Mouse (Mus musculus): ENCODE data around the gene Sympk. TPM values are rescaled to one million over a fixed set of nuclear protein-coding genes. Genes with fewer than 3 reads are reported as not detected.

The Sympk gene
- polyA plus RNA-seq, 1 experiment from 2014 or later = 46.3 TPM

DNA sequence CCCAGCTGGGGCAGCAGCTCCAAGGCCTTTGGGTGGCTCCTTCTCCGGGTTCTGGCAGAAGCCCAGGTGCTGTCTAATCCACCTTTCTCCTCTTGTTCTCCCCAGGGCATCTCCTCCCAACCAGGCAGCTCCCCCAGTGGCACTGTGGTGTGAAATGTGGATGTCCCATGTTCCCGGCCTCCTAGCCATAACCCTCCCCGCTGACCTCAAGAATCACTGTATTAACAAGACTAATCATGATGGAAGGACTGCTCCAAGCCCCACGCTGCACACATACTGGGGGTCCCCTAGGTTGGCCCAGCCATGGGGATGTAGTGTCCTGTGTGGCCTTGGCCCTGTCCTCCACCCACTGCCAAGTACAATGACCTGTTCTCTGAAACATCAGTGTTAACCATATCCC lies 58.0 kb downstream of the Sympk start:
- Histone ChIP-seq H3K4me3 (no peak overlapping the region), H3K4me1 (peaks cover 63% of the 10 kb centered on the region), H3K36me3 (replicated peaks) (peaks cover 86% of the 10 kb centered on the region), H3K9me3 (no peaks in the 10 kb centered on the region), H3K27me3 (ENCODE audit: poor library complexity, severe bottlenecking) (peaks cover 17% of the 10 kb centered on the region), H3K27ac (no peak overlapping the region)
- WGBS = 86% methylated on average over 4 of the region's 4 CpGs
- DNase-seq (ENCODE audit: extremely low spot score, low spot score) = no peak

DNA sequence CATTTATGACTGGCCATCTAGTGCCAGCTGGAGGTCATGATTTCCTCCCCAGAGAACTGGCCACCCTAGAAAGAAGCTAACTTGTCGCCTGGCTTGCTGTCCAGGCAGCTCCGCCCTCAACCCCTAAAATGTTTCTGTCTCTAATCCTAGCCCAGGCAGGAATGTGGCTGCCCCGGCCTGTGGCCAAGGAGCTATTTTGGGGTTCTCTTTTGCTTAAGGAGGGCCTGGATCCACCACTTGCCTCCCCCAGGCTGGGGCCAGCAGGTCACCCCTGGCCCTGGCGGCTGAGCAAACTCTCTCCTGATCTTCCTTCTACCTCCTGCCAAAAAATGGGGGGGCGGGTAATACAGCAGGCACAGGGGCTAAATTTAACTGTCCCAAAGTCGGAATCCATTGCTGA lies 58.9 kb downstream of the Sympk start:
- 0 out of 2 replicates have a peak overlapping the region, but pooled peaks have one; percentile 2 for H3K4me3 ChIP-seq
- H3K27me3 ChIP-seq (ENCODE audit: poor library complexity, severe bottlenecking) = peaks cover 20% of the 10 kb centered on the region
- no peak overlapping the region for H3K27ac ChIP-seq
- DNase-seq (ENCODE audit: extremely low spot score, low spot score) = no peak
- WGBS = 65% methylated on average over 6 of the region's 6 CpGs
- peaks cover 89% of the 10 kb centered on the region for H3K36me3 ChIP-seq (replicated peaks)
- no peaks in the 10 kb centered on the region for H3K9me3 ChIP-seq
- H3K4me1 ChIP-seq = peaks cover 57% of the 10 kb centered on the region

DNA sequence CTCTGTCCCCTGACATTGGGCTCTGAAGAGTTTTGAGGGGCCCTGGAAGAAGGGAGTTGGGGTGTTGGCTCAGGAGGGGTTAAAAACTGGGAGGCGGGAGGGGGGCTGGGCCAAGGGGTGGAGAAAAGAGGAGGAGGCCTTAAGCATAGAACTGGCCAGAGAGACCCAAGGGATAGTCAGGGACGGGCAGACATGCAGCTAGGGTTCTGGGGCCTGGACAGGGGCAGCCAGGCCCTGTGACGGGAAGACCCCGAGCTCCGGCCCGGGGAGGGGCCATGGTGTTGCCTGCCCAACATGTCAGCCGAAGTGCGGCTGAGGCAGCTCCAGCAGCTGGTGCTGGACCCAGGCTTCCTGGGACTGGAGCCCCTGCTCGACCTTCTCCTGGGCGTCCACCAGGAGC lies 59.5 kb downstream of the Sympk start, which contains the start of gene Dmpk:
TSS of gene Dmpk (plus strand) at position 149 of the 400 bp plus-strand sequence.
- Histone ChIP-seq H3K27me3 (ENCODE audit: poor library complexity, severe bottlenecking) (peaks cover 20% of the 10 kb centered on the region), H3K4me1 (peaks cover 56% of the 10 kb centered on the region), H3K9me3 (no peaks in the 10 kb centered on the region), H3K36me3 (replicated peaks) (peaks cover 89% of the 10 kb centered on the region), H3K4me3 (peak within 1 kb of the TSS; percentile 11; the same call in 1 of the 2 replicates), H3K27ac (peak within 1 kb of the TSS; percentile 30; the same call in 1 of the 2 replicates)
- 56% methylated on average over 10 of the region's 10 CpGs for WGBS
- no peak for DNase-seq (ENCODE audit: extremely low spot score, low spot score)

DNA sequence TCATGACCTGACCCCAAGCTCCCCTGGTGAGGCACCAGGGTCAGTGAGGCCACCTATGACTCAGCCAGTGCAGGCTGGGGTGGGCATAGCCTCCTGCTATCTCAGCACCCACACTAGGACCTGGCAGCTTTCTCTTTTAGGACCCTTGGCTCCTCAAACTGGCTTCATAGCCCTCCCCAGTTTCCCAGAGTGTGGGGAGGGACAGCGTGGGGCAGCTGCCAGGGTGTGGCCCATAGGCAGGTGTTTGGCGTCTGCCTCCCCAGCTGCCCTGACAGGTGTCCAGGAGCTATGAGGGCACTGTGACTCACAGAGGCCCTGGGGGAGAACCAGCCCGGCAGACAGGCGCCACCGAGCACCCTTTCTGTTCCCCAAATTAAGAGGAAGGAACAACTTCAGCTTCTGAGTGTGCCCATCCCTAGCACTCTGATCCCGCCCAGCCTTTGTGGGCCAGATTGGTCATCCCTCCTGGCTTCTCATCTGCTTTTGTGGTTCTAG lies 60.1 kb downstream of the Sympk start:
- H3K4me1 ChIP-seq = peaks cover 56% of the 10 kb centered on the region
- DNase-seq (ENCODE audit: extremely low spot score, low spot score) = no peak
- H3K9me3 ChIP-seq = no peaks in the 10 kb centered on the region
- peak overlapping the region; percentile 11; the same call in 1 of the 2 replicates for H3K4me3 ChIP-seq
- WGBS = 82% methylated on average over 6 of the region's 6 CpGs
- peaks cover 89% of the 10 kb centered on the region for H3K36me3 ChIP-seq (replicated peaks)
- H3K27me3 ChIP-seq (ENCODE audit: poor library complexity, severe bottlenecking) = peaks cover 20% of the 10 kb centered on the region
- H3K27ac ChIP-seq = no peak overlapping the region

DNA sequence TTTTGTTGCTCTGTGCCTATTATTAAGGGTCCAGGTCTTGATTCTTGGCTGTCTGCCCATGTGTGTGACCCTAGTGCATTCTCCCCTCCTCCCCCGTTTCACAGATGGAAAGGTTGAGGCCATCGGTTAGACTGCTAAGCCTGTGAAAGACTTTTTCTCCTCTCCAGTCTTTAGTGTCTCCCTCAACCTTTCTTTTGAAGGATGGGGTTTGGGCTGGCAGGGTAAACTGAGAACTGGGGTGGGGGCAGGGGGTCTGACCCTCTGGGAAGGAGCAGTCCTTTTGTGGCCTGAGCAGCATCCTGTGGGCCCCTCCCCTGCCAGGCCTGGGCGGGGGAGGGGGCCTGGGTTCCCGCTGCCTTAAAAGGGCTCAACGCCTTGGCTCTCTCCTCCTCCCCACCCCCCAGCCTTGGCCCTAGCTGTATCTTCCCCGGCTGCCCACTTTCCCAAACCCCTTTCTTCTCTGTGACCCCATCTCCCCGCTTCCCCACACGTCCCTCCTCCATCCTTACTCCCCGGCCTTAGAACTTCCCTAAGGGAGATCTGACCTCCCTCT lies 60.8 kb downstream of the Sympk start:
- H3K27me3 ChIP-seq (ENCODE audit: poor library complexity, severe bottlenecking) = peaks cover 23% of the 10 kb centered on the region
- no peaks in the 10 kb centered on the region for H3K9me3 ChIP-seq
- peaks cover 56% of the 10 kb centered on the region for H3K4me1 ChIP-seq
- H3K4me3 ChIP-seq = peak overlapping the region; percentile 31; the same call in 1 of the 2 replicates
- no peak for DNase-seq (ENCODE audit: extremely low spot score, low spot score)
- 22% methylated on average over 9 of the region's 9 CpGs for WGBS
- no peak overlapping the region for H3K27ac ChIP-seq
- H3K36me3 ChIP-seq (replicated peaks) = peaks cover 89% of the 10 kb centered on the region

DNA sequence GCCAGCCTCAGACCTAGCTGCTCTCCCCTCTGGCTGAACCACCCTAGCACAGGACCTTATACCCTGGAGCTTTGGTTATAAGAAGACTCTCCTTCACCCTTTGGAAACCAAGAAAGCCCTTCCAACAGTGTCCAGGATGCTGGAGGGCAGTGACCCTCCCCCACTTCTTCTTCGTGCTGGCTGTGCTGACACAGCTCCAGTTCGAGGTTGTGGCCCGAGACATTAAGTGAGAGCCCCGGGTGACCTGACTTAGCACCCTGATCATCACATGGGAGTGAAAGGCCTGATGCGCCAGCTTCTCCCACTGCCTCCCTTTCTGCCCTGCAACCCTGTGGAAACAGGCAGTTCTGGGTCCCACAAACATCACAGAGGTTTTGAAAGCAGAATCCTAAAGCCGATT lies 61.3 kb downstream of the Sympk start:
- Histone ChIP-seq H3K9me3 (no peaks in the 10 kb centered on the region), H3K27me3 (ENCODE audit: poor library complexity, severe bottlenecking) (peaks cover 28% of the 10 kb centered on the region), H3K36me3 (replicated peaks) (peaks cover 89% of the 10 kb centered on the region), H3K4me1 (peaks cover 56% of the 10 kb centered on the region), H3K27ac (no peak overlapping the region), H3K4me3 (peak overlapping the region; percentile 31)
- no peak for DNase-seq (ENCODE audit: extremely low spot score, low spot score)
- WGBS = 11% methylated on average over 6 of the region's 6 CpGs

DNA sequence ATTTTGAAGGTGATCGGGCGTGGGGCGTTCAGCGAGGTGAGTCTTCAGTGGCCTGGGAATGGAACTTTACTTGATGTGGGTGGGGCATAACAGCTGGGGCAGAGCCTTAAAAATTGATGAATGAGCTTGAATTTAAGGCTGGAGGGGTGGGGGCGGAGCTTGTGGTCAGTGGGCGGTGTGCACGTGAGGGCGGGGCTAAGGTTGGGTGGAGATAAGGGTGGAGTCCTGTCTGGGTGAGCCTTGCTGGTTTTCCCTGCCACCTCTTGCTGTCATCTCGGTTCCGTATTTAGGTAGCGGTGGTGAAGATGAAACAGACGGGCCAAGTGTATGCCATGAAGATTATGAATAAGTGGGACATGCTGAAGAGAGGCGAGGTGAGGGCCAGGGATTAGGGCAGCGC lies 61.9 kb downstream of the Sympk start:
- H3K4me3 ChIP-seq = peak overlapping the region; percentile 31; the same call in 1 of the 2 replicates
- WGBS = 10% methylated on average over 14 of the region's 14 CpGs
- H3K4me1 ChIP-seq = peaks cover 57% of the 10 kb centered on the region
- no peak overlapping the region for H3K27ac ChIP-seq
- DNase-seq (ENCODE audit: extremely low spot score, low spot score) = peak; percentile 49
- no peaks in the 10 kb centered on the region for H3K9me3 ChIP-seq
- peaks cover 33% of the 10 kb centered on the region for H3K27me3 ChIP-seq (ENCODE audit: poor library complexity, severe bottlenecking)
- peaks cover 89% of the 10 kb centered on the region for H3K36me3 ChIP-seq (replicated peaks)

DNA sequence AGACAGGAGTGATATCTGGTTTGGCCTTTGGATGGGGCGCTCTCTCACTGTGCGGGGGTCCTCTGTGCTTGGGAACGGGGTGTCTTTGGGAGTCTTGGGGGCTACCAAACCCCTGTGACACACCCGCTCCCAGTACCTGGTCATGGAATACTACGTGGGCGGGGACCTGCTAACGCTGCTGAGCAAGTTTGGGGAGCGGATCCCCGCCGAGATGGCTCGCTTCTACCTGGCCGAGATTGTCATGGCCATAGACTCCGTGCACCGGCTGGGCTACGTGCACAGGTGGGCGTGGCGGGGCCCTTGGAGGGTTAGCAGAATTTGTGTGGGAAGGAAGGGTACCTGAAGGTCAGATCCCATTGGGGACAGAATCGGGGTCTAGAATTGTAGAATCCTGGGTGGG lies 62.6 kb downstream of the Sympk start:
- DNase-seq (ENCODE audit: extremely low spot score, low spot score) = no peak
- Histone ChIP-seq H3K4me3 (peak overlapping the region; percentile 31; the same call in 1 of the 2 replicates), H3K27me3 (ENCODE audit: poor library complexity, severe bottlenecking) (peaks cover 41% of the 10 kb centered on the region), H3K4me1 (peaks cover 61% of the 10 kb centered on the region), H3K9me3 (no peaks in the 10 kb centered on the region), H3K27ac (no peak overlapping the region), H3K36me3 (replicated peaks) (peaks cover 89% of the 10 kb centered on the region)
- WGBS = 58% methylated on average over 18 of the region's 18 CpGs

DNA sequence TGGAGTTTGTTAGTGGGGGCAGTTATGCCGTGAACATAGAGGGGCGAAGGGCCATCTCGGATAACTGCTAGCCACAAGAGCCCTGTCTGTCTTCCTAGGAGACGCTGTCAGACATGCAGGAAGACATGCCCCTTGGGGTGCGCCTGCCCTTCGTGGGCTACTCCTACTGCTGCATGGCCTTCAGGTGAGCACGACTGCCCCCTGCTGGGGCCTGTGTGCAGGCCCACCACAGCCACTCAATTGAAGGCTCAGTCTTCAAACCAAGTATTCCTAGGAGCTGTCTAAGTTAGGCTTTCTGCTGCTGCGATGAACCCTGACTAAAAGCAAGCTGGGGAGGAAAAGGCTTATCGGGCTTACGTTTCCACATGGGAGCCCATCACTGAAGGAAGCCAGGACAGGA lies 64.6 kb downstream of the Sympk start:
- H3K4me1 ChIP-seq = peaks cover 60% of the 10 kb centered on the region
- 48% methylated on average over 10 of the region's 10 CpGs for WGBS
- no peaks in the 10 kb centered on the region for H3K9me3 ChIP-seq
- peak; percentile 66 for DNase-seq (ENCODE audit: extremely low spot score, low spot score)
- H3K27me3 ChIP-seq (ENCODE audit: poor library complexity, severe bottlenecking) = peaks cover 48% of the 10 kb centered on the region
- no peak overlapping the region for H3K4me3 ChIP-seq
- H3K27ac ChIP-seq = no peak overlapping the region
- peaks cover 72% of the 10 kb centered on the region for H3K36me3 ChIP-seq (replicated peaks)

DNA sequence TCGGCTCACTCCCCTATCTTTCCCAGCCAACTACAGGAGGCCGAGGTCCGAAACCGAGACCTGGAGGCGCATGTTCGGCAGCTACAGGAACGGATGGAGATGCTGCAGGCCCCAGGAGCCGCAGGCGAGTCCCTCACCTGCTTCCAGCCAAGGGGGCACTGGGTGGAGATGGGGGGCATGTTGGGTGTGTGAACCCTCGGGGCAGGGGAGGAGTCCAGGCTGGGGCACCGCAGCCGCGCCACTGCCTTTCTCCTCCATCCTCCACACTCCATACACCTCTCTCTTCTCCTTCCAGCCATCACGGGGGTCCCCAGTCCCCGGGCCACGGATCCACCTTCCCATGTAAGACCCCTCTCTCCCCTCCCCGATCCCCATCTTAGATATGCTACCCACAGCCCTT lies 67.7 kb downstream of the Sympk start:
- H3K9me3 ChIP-seq = no peaks in the 10 kb centered on the region
- H3K4me1 ChIP-seq = peaks cover 57% of the 10 kb centered on the region
- no peak for DNase-seq (ENCODE audit: extremely low spot score, low spot score)
- peaks cover 33% of the 10 kb centered on the region for H3K27me3 ChIP-seq (ENCODE audit: poor library complexity, severe bottlenecking)
- peak overlapping the region; percentile 97 for H3K27ac ChIP-seq
- WGBS = 20% methylated on average over 17 of the region's 17 CpGs
- peak overlapping the region; percentile 87 for H3K4me3 ChIP-seq
- H3K36me3 ChIP-seq (replicated peaks) = peaks cover 58% of the 10 kb centered on the region

DNA sequence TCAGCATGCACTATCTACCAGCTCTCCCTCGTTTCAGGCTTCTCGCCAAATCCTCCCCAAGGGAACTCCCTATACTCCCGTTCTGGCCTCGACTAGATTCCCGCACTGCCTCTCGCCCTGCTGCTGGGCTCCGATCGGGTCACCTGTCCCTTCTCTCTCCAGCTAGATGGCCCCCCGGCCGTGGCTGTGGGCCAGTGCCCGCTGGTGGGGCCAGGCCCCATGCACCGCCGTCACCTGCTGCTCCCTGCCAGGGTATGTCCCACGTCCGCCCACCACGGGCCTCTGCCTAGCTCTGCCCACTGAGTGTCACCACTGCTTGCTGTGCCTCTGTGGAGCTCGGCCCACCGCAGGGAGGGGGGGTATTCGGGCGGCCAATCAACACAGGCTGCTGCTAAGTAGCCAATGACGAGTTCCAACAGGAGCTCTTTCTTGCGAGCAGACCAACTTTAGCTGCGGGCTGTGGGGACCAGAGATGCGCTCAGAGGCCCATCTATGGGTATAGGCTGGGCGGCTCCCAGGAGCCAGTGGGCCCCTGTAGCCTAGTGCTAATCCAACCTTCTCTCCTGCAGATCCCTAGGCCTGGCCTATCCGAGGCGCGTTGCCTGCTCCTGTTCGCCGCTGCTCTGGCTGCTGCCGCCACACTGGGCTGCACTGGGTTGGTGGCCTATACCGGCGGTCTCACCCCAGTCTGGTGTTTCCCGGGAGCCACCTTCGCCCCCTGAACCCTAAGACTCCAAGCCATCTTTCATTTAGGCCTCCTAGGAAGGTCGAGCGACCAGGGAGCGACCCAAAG lies 68.4 kb downstream of the Sympk start:
- peaks cover 28% of the 10 kb centered on the region for H3K27me3 ChIP-seq (ENCODE audit: poor library complexity, severe bottlenecking)
- H3K4me1 ChIP-seq = peaks cover 61% of the 10 kb centered on the region
- no peaks in the 10 kb centered on the region for H3K9me3 ChIP-seq
- DNase-seq (ENCODE audit: extremely low spot score, low spot score) = peak; percentile 83
- WGBS = 2% methylated on average over 38 of the region's 38 CpGs
- peak overlapping the region; percentile 87 for H3K4me3 ChIP-seq
- peaks cover 58% of the 10 kb centered on the region for H3K36me3 ChIP-seq (replicated peaks)
- H3K27ac ChIP-seq = peak overlapping the region; percentile 97

DNA sequence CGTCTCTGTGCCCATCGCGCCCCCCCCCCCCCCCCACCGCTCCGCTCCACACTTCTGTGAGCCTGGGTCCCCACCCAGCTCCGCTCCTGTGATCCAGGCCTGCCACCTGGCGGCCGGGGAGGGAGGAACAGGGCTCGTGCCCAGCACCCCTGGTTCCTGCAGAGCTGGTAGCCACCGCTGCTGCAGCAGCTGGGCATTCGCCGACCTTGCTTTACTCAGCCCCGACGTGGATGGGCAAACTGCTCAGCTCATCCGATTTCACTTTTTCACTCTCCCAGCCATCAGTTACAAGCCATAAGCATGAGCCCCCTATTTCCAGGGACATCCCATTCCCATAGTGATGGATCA lies 69.0 kb downstream of the Sympk start:
- Histone ChIP-seq H3K9me3 (no peaks in the 10 kb centered on the region), H3K27ac (peak overlapping the region; percentile 97), H3K4me3 (peak overlapping the region; percentile 87), H3K4me1 (peaks cover 65% of the 10 kb centered on the region), H3K36me3 (replicated peaks) (peaks cover 57% of the 10 kb centered on the region), H3K27me3 (ENCODE audit: poor library complexity, severe bottlenecking) (peaks cover 28% of the 10 kb centered on the region)
- under 1% methylated on average over 14 of the region's 15 CpGs for WGBS
- peak; percentile 81 for DNase-seq (ENCODE audit: extremely low spot score, low spot score)
